Comparison of ENCODE assay signal across 17 mouse cellular contexts in the genomic region with DNA sequence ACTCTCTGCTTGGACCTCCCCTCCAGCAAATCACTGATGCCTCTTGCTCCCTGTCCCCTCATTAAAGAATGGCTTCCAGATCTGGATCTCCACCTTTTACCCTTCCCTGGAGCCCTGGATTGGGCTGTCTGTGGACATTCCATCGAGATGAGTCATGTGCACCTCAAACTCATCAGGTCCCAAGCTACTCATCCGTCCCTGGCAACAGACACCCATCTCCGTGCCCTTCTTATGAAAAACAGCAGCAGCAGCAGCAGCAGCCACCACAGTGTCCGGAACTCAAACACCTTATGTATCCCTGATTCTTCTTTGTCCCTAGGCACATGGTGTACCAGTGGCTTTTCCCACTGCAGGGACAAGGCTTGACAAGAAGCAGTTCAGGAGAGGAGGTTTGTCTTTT. TPM values are rescaled to one million over a fixed set of nuclear protein-coding genes. Genes with fewer than 3 reads are reported as not detected.
DNase-seq lines count a peak whose midpoint lies in the region; ATAC-seq and TF ChIP-seq lines count a peak whose summit lies in the region.
"Had no signal": no experiment of that assay in that cellular context is flagged by ENCODE, and none has a peak within 500 bp of the region (broad histone marks: within the 10 kb centered on the region; RNA-seq: fewer than 3 reads in every experiment).

No protein-coding gene starts in this region.

- ATAC-seq in lung, embryonic 14.5 days (ENCODE audit: insufficient read depth) = no peak
- no peak for ATAC-seq in embryonic facial prominence, embryonic 12.5 days (ENCODE audit: insufficient number of reproducible peaks, insufficient read depth, low FRiP score, low TSS enrichment)
- ATAC-seq in stomach, postnatal 0 days (ENCODE audit: low FRiP score, low TSS enrichment) = no peak
- ATAC-seq: activated CD4-positive, CD25-positive, alpha-beta regulatory T cell, adult 4 months had no signal

- H3K36me3 ChIP-seq in lung, embryonic 14.5 days (ENCODE audit: insufficient read depth) = 0 out of 2 replicates have a peak, but pooled peaks cover under 1% of the 10 kb centered on the region
- no peaks in the 10 kb centered on the region for H3K36me3 ChIP-seq in embryonic facial prominence, embryonic 12.5 days
- H3K36me3 ChIP-seq in limb, embryonic 10.5 days = no peaks in the 10 kb centered on the region
- no peaks in the 10 kb centered on the region for H3K36me3 ChIP-seq in stomach, postnatal 0 days (ENCODE audit: control insufficient read depth, insufficient read depth, low read length)

- no peak for TF ChIP-seq CTCF in lung, embryonic 14.5 days (IDR thresholded peaks at IDR 0.05; ENCODE audit: low read depth)
- no peak for TF ChIP-seq CTCF in stomach, postnatal 0 days (IDR thresholded peaks at IDR 0.05; ENCODE audit: low read depth)

- DNase-seq in lung, embryonic 14.5 days = no peak
- DNase-seq in lung, postnatal 4 days = no peak
- DNase-seq in limb, embryonic 10.5 days (ENCODE audit: low spot score) = no peak
- no peak for DNase-seq in stomach, postnatal 0 days (ENCODE audit: low spot score)
- DNase-seq in spleen, postnatal 10 days (ENCODE audit: low spot score in 2 of 2) = no peak
- no peak for DNase-seq in urinary bladder, adult 18-20 months (ENCODE audit: low spot score in 2 of 2)
- DNase-seq: adrenal gland, postnatal 36 days; cerebellum, postnatal 10 days; kidney, adult 18-20 months; lung, adult 2 months had no signal

- no peak overlapping the region for H3K4me2 ChIP-seq in lung, embryonic 14.5 days
- no peak overlapping the region for H3K4me2 ChIP-seq in embryonic facial prominence, embryonic 12.5 days (replicated peaks)
- H3K4me2 ChIP-seq in stomach, postnatal 0 days (replicated peaks; ENCODE audit: low read depth) = no peak overlapping the region

- H3K27ac ChIP-seq in lung, embryonic 14.5 days (ENCODE audit: low read depth) = peak overlapping the region; percentile 82
- H3K27ac ChIP-seq in embryonic facial prominence, embryonic 12.5 days = peak overlapping the region; percentile 48
- peak overlapping the region; percentile 93 for H3K27ac ChIP-seq in limb, embryonic 10.5 days
- peak overlapping the region; percentile 82 for H3K27ac ChIP-seq in stomach, postnatal 0 days (replicated peaks)
- H3K27ac ChIP-seq: left cerebral cortex, adult 2 months had no signal

- H3K27me3 ChIP-seq in lung, embryonic 14.5 days (ENCODE audit: insufficient read depth, low read length) = no peaks in the 10 kb centered on the region
- H3K27me3 ChIP-seq in embryonic facial prominence, embryonic 12.5 days = no peaks in the 10 kb centered on the region
- peaks cover 19% of the 10 kb centered on the region for H3K27me3 ChIP-seq in limb, embryonic 10.5 days (ENCODE audit: low read depth, poor library complexity, severe bottlenecking)
- H3K27me3 ChIP-seq in stomach, postnatal 0 days (ENCODE audit: control insufficient read depth, insufficient read depth, low read length) = no peaks in the 10 kb centered on the region

- H3K9ac ChIP-seq in lung, embryonic 14.5 days = no peak overlapping the region
- H3K9ac ChIP-seq in embryonic facial prominence, embryonic 12.5 days = no peak overlapping the region
- no peak overlapping the region for H3K9ac ChIP-seq in stomach, postnatal 0 days (ENCODE audit: low read length)

- WGBS in lung, embryonic 14.5 days = 64% methylated on average over 4 of the region's 4 CpGs
- 83% methylated on average over 4 of the region's 4 CpGs for WGBS in embryonic facial prominence, embryonic 12.5 days
- WGBS in limb, embryonic 10.5 days = 81% methylated on average over 4 of the region's 4 CpGs
- 61% methylated on average over 4 of the region's 4 CpGs for WGBS in stomach, postnatal 0 days

- no peak overlapping the region for H3K4me3 ChIP-seq in lung, embryonic 14.5 days (ENCODE audit: low read depth, low read length)
- no peak overlapping the region for H3K4me3 ChIP-seq in embryonic facial prominence, embryonic 12.5 days
- no peak overlapping the region for H3K4me3 ChIP-seq in limb, embryonic 10.5 days
- H3K4me3 ChIP-seq in stomach, postnatal 0 days (ENCODE audit: low read depth, low read length) = no peak overlapping the region
- H3K4me3 ChIP-seq: left cerebral cortex, adult 2 months had no signal

- no peak for TF ChIP-seq EP300 in stomach, postnatal 0 days (optimal IDR thresholded peaks at IDR 0.05)

- H3K9me3 ChIP-seq in lung, embryonic 14.5 days (ENCODE audit: low read depth, low read length) = no peaks in the 10 kb centered on the region
- no peaks in the 10 kb centered on the region for H3K9me3 ChIP-seq in embryonic facial prominence, embryonic 12.5 days
- no peaks in the 10 kb centered on the region for H3K9me3 ChIP-seq in limb, embryonic 10.5 days (replicated peaks)
- H3K9me3 ChIP-seq in stomach, postnatal 0 days (ENCODE audit: control insufficient read depth, low read length) = no peaks in the 10 kb centered on the region

- peaks cover 27% of the 10 kb centered on the region for H3K4me1 ChIP-seq in lung, embryonic 14.5 days (ENCODE audit: insufficient read depth)
- H3K4me1 ChIP-seq in embryonic facial prominence, embryonic 12.5 days = peaks cover 65% of the 10 kb centered on the region
- H3K4me1 ChIP-seq in limb, embryonic 10.5 days = peaks cover 71% of the 10 kb centered on the region
- peaks cover 8% of the 10 kb centered on the region; the same call in 1 of the 2 replicates for H3K4me1 ChIP-seq in stomach, postnatal 0 days (replicated peaks; ENCODE audit: control insufficient read depth, insufficient read depth)

RNA-seq across cellular contexts. Expression of a gene that starts 1.5 kb away (rescaled TPM):
- 165 and 171 TPM in 2 replicates for polyA plus RNA-seq in lung, embryonic 14.5 days (2014; fragmentation: Nextera tagmentation; extraction: Ambion mirVana)
- polyA plus RNA-seq in embryonic facial prominence, embryonic 12.5 days (2016; fragmentation: Nextera tagmentation; extraction: Ambion mirVana) = 120 and 121 TPM in 2 replicates
- polyA plus RNA-seq in limb, embryonic 10.5 days (2016; fragmentation: Nextera tagmentation; extraction: Ambion mirVana) = 26.3 and 38.9 TPM in 2 replicates
- polyA plus RNA-seq in stomach, postnatal 0 days (2015; fragmentation: Nextera tagmentation; extraction: Ambion mirVana) = 140 and 149 TPM in 2 replicates

RNA-seq across cellular contexts. Expression of a gene that starts 59.5 kb away (rescaled TPM):
- polyA plus RNA-seq in lung, embryonic 14.5 days (2014; fragmentation: Nextera tagmentation; extraction: Ambion mirVana) = not detected in 2 replicates
- not detected in 2 replicates for polyA plus RNA-seq in embryonic facial prominence, embryonic 12.5 days (2016; fragmentation: Nextera tagmentation; extraction: Ambion mirVana)
- not detected in 2 replicates for polyA plus RNA-seq in limb, embryonic 10.5 days (2016; fragmentation: Nextera tagmentation; extraction: Ambion mirVana)
- 0.19 and 0.27 TPM in 2 replicates for polyA plus RNA-seq in stomach, postnatal 0 days (2015; fragmentation: Nextera tagmentation; extraction: Ambion mirVana)
- polyA plus RNA-seq: activated CD4-positive, CD25-positive, alpha-beta regulatory T cell, adult 4 months; frontal cortex, adult 2 months; heart, embryonic 14.5 days; hindbrain, embryonic 11.5 days; lung, adult 2 months; neural tube, embryonic 14.5 days had no signal
